Mouse (Mus musculus) C2C12 (cell line): ENCODE data around the gene Fancd2os.

Experiments
- CEBPB ChIP-seq: IDR thresholded peaks from one replicate; pipeline ENCODE4 v1.6.1; 2011; ENCODE audit warnings: low read depth, mild to moderate bottlenecking, control low read depth, moderate library complexity
- CTCF ChIP-seq: IDR thresholded peaks from one replicate; pipeline ENCODE4 v1.5.1; 2011; ENCODE audit not compliant: control insufficient read depth, insufficient read depth, insufficient read length
- MAX ChIP-seq: IDR thresholded peaks from one replicate; pipeline ENCODE4 v1.6.1; 2011; ENCODE audit warnings: mild to moderate bottlenecking, control low read depth
- MYOD1 ChIP-seq: IDR thresholded peaks from one replicate; pipeline ENCODE4 v1.6.1; 2011; ENCODE audit warnings: low read depth; ENCODE audit not compliant: control insufficient read depth, insufficient read length
- MYOG ChIP-seq: IDR thresholded peaks from one replicate; pipeline ENCODE4 v1.6.1; 2011; ENCODE audit not compliant: control insufficient read depth, insufficient read length; ENCODE audit errors: extremely low read depth
- USF1 ChIP-seq: IDR thresholded peaks from one replicate; pipeline ENCODE4 v1.6.1; 2011; ENCODE audit warnings: low read depth, mild to moderate bottlenecking, control low read depth, moderate library complexity

DNA sequence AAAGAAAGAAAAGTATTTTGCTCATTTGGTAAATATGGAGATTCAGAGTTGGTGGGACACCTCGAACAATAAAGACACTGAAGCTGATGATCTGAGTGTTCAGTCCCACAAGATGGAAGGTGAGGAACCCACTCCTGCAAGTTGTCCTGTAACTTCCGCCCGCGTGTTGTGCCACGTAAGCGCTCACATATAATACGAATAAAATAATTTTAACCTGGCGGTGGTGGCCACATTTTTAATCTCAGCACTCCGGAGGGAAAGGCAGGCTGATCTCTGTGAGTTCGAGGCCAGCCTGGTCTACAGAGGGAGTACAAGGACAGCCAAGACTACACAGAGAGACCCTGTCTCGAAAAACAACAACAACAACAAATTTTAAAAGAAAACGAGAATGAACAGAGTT is 3.5 kb upstream of the Fancd2os start:
- no peak for TF ChIP-seq CTCF
- TF ChIP-seq MAX: no peak
- no peak for TF ChIP-seq MYOG
- no peak for TF ChIP-seq MYOD1
- TF ChIP-seq CEBPB: no peak
- no peak for TF ChIP-seq USF1
